Mouse (Mus musculus) MEL (cell line): ENCODE data around the gene Rbms3. TPM values are rescaled to one million over a fixed set of nuclear protein-coding genes. Genes with fewer than 3 reads are reported as not detected.

Experiments
- DNase-seq: peaks from one replicate; pipeline ENCODE4 v3.0.0; 2011; ENCODE audit warnings: low read depth, low spot score
- H3K27ac ChIP-seq: 2 replicates; pipeline ENCODE4 v1.5.1; 2012; ENCODE audit warnings: low read depth, mild to moderate bottlenecking, control low read depth, low read length, moderate library complexity; ENCODE audit not compliant: control insufficient read depth
- H3K27me3 ChIP-seq, 2 experiments: fragments of 150-350 bp in 1 of 2; sonication (generic) in 1 of 2; 2 replicates each; pipeline ENCODE4 v1.6.1; 2012; ENCODE audit warnings: low read length in 2 of 2, mild to moderate bottlenecking in 2 of 2, improper control_type of control experiment in 1 of 2, moderate library complexity in 1 of 2; ENCODE audit not compliant: insufficient read depth in 2 of 2, control insufficient read depth in 1 of 2
- H3K36me3 ChIP-seq, 2 experiments: 2 replicates each; pipeline ENCODE4 v1.6.1; 2012 to 2014; ENCODE audit warnings: low read length in 2 of 2, improper control_type of control experiment in 1 of 2, inconsistent platforms in 1 of 2, mild to moderate bottlenecking in 1 of 2; ENCODE audit not compliant: insufficient read depth in 2 of 2, control insufficient read depth in 1 of 2
- H3K4me1 ChIP-seq, 2 experiments: fragments of 150-350 bp in 1 of 2; sonication (generic) in 1 of 2; 2 replicates each; pipeline ENCODE4 v1.6.1; 2012; ENCODE audit warnings: low read length in 2 of 2, improper control_type of control experiment in 1 of 2, mild to moderate bottlenecking in 1 of 2; ENCODE audit not compliant: insufficient read depth in 2 of 2, control insufficient read depth in 1 of 2
- H3K4me3 ChIP-seq, 2 experiments: fragments of 150-350 bp in 1 of 2; sonication (generic) in 1 of 2; 2 replicates each; pipeline ENCODE4 v1.5.1; 2012; ENCODE audit warnings: low read depth in 2 of 2, low read length in 2 of 2, mild to moderate bottlenecking in 2 of 2, moderate library complexity in 2 of 2, control low read depth in 1 of 2, improper control_type of control experiment in 1 of 2; ENCODE audit not compliant: control insufficient read depth in 1 of 2, insufficient read depth in 1 of 2
- H3K79me2 ChIP-seq: 2 replicates; pipeline ENCODE4 v1.6.1; 2012; ENCODE audit warnings: mild to moderate bottlenecking, low read length, moderate library complexity; ENCODE audit not compliant: control insufficient read depth, poor library complexity, insufficient read depth
- H3K9ac ChIP-seq: 2 replicates; pipeline ENCODE4 v1.6.1; 2012; ENCODE audit warnings: low read depth, mild to moderate bottlenecking, control low read depth, low read length, moderate library complexity; ENCODE audit not compliant: control insufficient read depth, poor library complexity, severe bottlenecking
- H3K9me3 ChIP-seq: fragments of 150-350 bp; sonication (generic); replicated peaks from 2 replicates; pipeline ENCODE4 v1.6.1; 2012; ENCODE audit warnings: mild to moderate bottlenecking, low read length, improper control_type of control experiment, moderate library complexity; ENCODE audit not compliant: insufficient read depth
- CHD1 ChIP-seq: IDR thresholded peaks from 2 replicates; pipeline ENCODE4 v1.6.1; 2012; ENCODE audit warnings: low read depth, mild to moderate bottlenecking, inconsistent platforms, low read length, improper control_type of control experiment
- CHD2 ChIP-seq: IDR thresholded peaks from 2 replicates; pipeline ENCODE4 v1.6.1; 2011; ENCODE audit warnings: low read length, improper control_type of control experiment
- CTCF ChIP-seq, 3 experiments: IDR thresholded peaks in 2 of 3; conservative IDR thresholded peaks in 1 of 3; 2 replicates each; pipeline ENCODE4 v1.5.1; 2011 to 2012; ENCODE audit warnings: low read length in 3 of 3, low read depth in 2 of 3, mild to moderate bottlenecking in 2 of 3, improper control_type of control experiment in 1 of 3, inconsistent platforms in 1 of 3, mixed read lengths in 1 of 3, moderate library complexity in 1 of 3; ENCODE audit not compliant: control insufficient read depth in 1 of 3, insufficient read depth in 1 of 3, poor library complexity in 1 of 3, severe bottlenecking in 1 of 3
- E2F4 ChIP-seq: IDR thresholded peaks from 2 replicates; pipeline ENCODE4 v1.6.1; 2011; ENCODE audit warnings: low read depth, low read length, improper control_type of control experiment, borderline replicate concordance
- GABPA ChIP-seq: IDR thresholded peaks from 2 replicates; pipeline ENCODE4 v1.6.1; 2012; ENCODE audit warnings: low read depth, mild to moderate bottlenecking, inconsistent platforms, low read length, improper control_type of control experiment, moderate library complexity
- HCFC1 ChIP-seq: IDR thresholded peaks from 2 replicates; pipeline ENCODE4 v1.6.1; 2012; ENCODE audit warnings: low read depth, mild to moderate bottlenecking, inconsistent platforms, low read length, improper control_type of control experiment, moderate library complexity
- MAFK ChIP-seq: IDR thresholded peaks from 2 replicates; pipeline ENCODE4 v1.6.1; 2011; ENCODE audit warnings: low read depth, mild to moderate bottlenecking, low read length, improper control_type of control experiment, borderline replicate concordance
- MXI1 ChIP-seq: IDR thresholded peaks from 2 replicates; pipeline ENCODE4 v1.6.1; 2011; ENCODE audit warnings: mild to moderate bottlenecking, low read depth, low read length, improper control_type of control experiment
- NRF1 ChIP-seq: IDR thresholded peaks from 2 replicates; pipeline ENCODE4 v1.6.1; 2014; ENCODE audit warnings: low read depth, mild to moderate bottlenecking, inconsistent platforms, low read length, improper control_type of control experiment, moderate library complexity; ENCODE audit not compliant: poor library complexity, insufficient read depth, severe bottlenecking
- RAD21 ChIP-seq: IDR thresholded peaks from 2 replicates; pipeline ENCODE4 v1.6.1; 2011; ENCODE audit warnings: mild to moderate bottlenecking, low read depth, low read length, improper control_type of control experiment
- RCOR1 ChIP-seq: IDR thresholded peaks from 2 replicates; pipeline ENCODE4 v1.6.1; 2012; ENCODE audit warnings: low read depth, mild to moderate bottlenecking, inconsistent platforms, low read length, improper control_type of control experiment
- SIN3A ChIP-seq: IDR thresholded peaks from 2 replicates; pipeline ENCODE4 v1.6.1; 2012; ENCODE audit warnings: low read length, improper control_type of control experiment, inconsistent platforms
- TAL1 ChIP-seq: IDR thresholded peaks from 2 replicates; pipeline ENCODE4 v1.6.1; 2012; ENCODE audit warnings: mild to moderate bottlenecking, inconsistent platforms, low read length, moderate library complexity, mixed read lengths
- TCF12 ChIP-seq: IDR thresholded peaks from 2 replicates; pipeline ENCODE4 v1.6.1; 2014; ENCODE audit warnings: low read depth, mild to moderate bottlenecking, inconsistent platforms, low read length, improper control_type of control experiment, moderate library complexity
- USF2 ChIP-seq, 2 experiments: IDR thresholded peaks; 2 replicates each; pipeline ENCODE4 v1.6.1; 2011 to 2012; ENCODE audit warnings: improper control_type of control experiment in 2 of 2, low read length in 2 of 2, borderline replicate concordance in 1 of 2, inconsistent platforms in 1 of 2, low read depth in 1 of 2, mild to moderate bottlenecking in 1 of 2; ENCODE audit not compliant: insufficient read depth in 1 of 2
- ZMIZ1 ChIP-seq: IDR thresholded peaks from 2 replicates; pipeline ENCODE4 v1.6.1; 2012; ENCODE audit warnings: low read depth, mild to moderate bottlenecking, inconsistent platforms, low read length, improper control_type of control experiment, moderate library complexity
- ZNF384 ChIP-seq: IDR thresholded peaks from 2 replicates; pipeline ENCODE4 v1.6.1; 2012; ENCODE audit warnings: low read depth, mild to moderate bottlenecking, inconsistent platforms, low read length, improper control_type of control experiment
- polyA plus RNA-seq, 2 experiments: library from polyadenylated mRNA; stranded (reverse) in 1 of 2; unstranded in 1 of 2; fragments of >175 nt in 1 of 2; fragments of >200 nt in 1 of 2; gene quantifications; 2 replicates each; pipeline versions ENCODE4 v1.2.1 to v1.2.4; 2012; ENCODE audit warnings: low replicate concordance in 2 of 2, low read depth in 1 of 2; ENCODE audit not compliant: insufficient read length in 2 of 2, insufficient read depth in 1 of 2, missing spikeins in 1 of 2
- total RNA-seq: library from RNA; depleted of rRNA; stranded (reverse); fragments of 300-350 nt; gene quantifications from 2 replicates; pipeline ENCODE4 v1.2.3, GENCODE M21; 2012

Rbms3 gene
- total and polyA plus RNA-seq, 3 experiments: not detected

GRCm38 (mm10) chr9:116618886-116619285, 1010.8 kb downstream of the Rbms3 start:
- Histone ChIP-seq H3K79me2 (no peaks in the 10 kb centered on the region), H3K27ac (no peak overlapping the region), H3K4me3 (no peak overlapping the region), H3K9ac (no peak overlapping the region), H3K9me3 (no peaks in the 10 kb centered on the region), H3K4me1 (no peaks in the 10 kb centered on the region), H3K36me3 (no peaks in the 10 kb centered on the region), H3K27me3 (no peaks in the 10 kb centered on the region)
- no peak for TF ChIP-seq TAL1
- no peak for TF ChIP-seq ZNF384
- no peak for TF ChIP-seq GABPA
- no peak for TF ChIP-seq RAD21
- no peak for TF ChIP-seq MAFK
- TF ChIP-seq RCOR1: no peak
- no peak for TF ChIP-seq USF2 (IDR thresholded peaks at IDR 0.05; ENCODE audit: borderline replicate concordance in 1 of 2, insufficient read depth in 1 of 2, low read depth in 1 of 2, low read length in 2 of 2)
- no peak for TF ChIP-seq CHD2
- TF ChIP-seq HCFC1: no peak
- DNase-seq: no peak

- no peak for TF ChIP-seq GABPA
These were observed 1016.4 kb downstream of the Rbms3 start for GRCm38 (mm10) chr9:116613276-116613675.

GRCm38 (mm10) chr9:116596046-116596445, 1033.7 kb downstream of the Rbms3 start:
- no peak for DNase-seq
- H3K27ac ChIP-seq: no peak overlapping the region
- no peak for TF ChIP-seq RCOR1
- no peak for TF ChIP-seq ZMIZ1
- no peak for TF ChIP-seq CTCF (IDR thresholded peaks at IDR 0.05 in 2 of 3, conservative IDR thresholded peaks at IDR 0.05 in 1 of 3; ENCODE audit: control insufficient read depth in 1 of 3, insufficient read depth in 1 of 3, low read depth in 2 of 3, low read length in 3 of 3, poor library complexity in 1 of 3, severe bottlenecking in 1 of 3)
- no peak for TF ChIP-seq ZNF384
- TF ChIP-seq NRF1: no peak
- TF ChIP-seq MAFK: no peak
- no peak for TF ChIP-seq SIN3A
- TF ChIP-seq TCF12: no peak
- TF ChIP-seq E2F4: no peak
- no peak for TF ChIP-seq CHD1
- no peak for TF ChIP-seq MXI1
- TF ChIP-seq, all 39 proteins: peak for 0
- Histone ChIP-seq H3K27me3 (no peaks in the 10 kb centered on the region), H3K36me3 (no peaks in the 10 kb centered on the region), H3K4me1 (no peaks in the 10 kb centered on the region), H3K9ac (no peak overlapping the region), H3K4me3 (no peak overlapping the region), H3K79me2 (no peaks in the 10 kb centered on the region), H3K9me3 (no peaks in the 10 kb centered on the region)

More at GRCm38 (mm10) chr9:116613276-116613675, 1016.4 kb downstream of the Rbms3 start:
- H3K4me3 ChIP-seq: no peak overlapping the region
- H3K27me3 ChIP-seq: no peaks in the 10 kb centered on the region
- H3K4me1 ChIP-seq: no peaks in the 10 kb centered on the region
- no peaks in the 10 kb centered on the region for H3K79me2 ChIP-seq
- no peaks in the 10 kb centered on the region for H3K36me3 ChIP-seq
- no peak overlapping the region for H3K9ac ChIP-seq
- DNase-seq: no peak
- H3K27ac ChIP-seq: no peak overlapping the region
- no peaks in the 10 kb centered on the region for H3K9me3 ChIP-seq
